Mouse (Mus musculus) v-Abl transformed pro-B cells (cell line): Measurements from ENCODE around the gene Aagab.

Experiments
- in situ Hi-C, 2 experiments: fragments of 400-800 bp; cut with MboI; formaldehyde crosslinking; loops; one replicate each; pipeline ENCODE4 v1.15.1; 2025; ENCODE audit not compliant: unreplicated experiment in 2 of 2

The Aagab gene

GRCm38 (mm10) chr9:63666612-63667372, 64.3 kb downstream of the Aagab start:
- in situ Hi-C loops: no loop called here

- in situ Hi-C loops: no loop called here
Observed at GRCm38 (mm10) chr9:63667373-63667724, 64.9 kb downstream of the Aagab start.

- in situ Hi-C loops: no loop called here
Observed at GRCm38 (mm10) chr9:63668621-63669020, 66.2 kb downstream of the Aagab start.

- in situ Hi-C loops: no loop called here
Observed at GRCm38 (mm10) chr9:63669816-63670215, 67.4 kb downstream of the Aagab start.

GRCm38 (mm10) chr9:63672797-63673493, 70.5 kb downstream of the Aagab start:
- in situ Hi-C loops: no loop called here

GRCm38 (mm10) chr9:63673494-63673805, 71.0 kb downstream of the Aagab start:
- in situ Hi-C loops: no loop called here

- in situ Hi-C loops: no loop called here
Observed at GRCm38 (mm10) chr9:63674613-63675012, 72.2 kb downstream of the Aagab start.

GRCm38 (mm10) chr9:63677621-63678020, 75.2 kb downstream of the Aagab start:
- in situ Hi-C loops: no loop called here

GRCm38 (mm10) chr9:63678076-63678475, 75.6 kb downstream of the Aagab start:
- in situ Hi-C loops: no loop called here

- in situ Hi-C loops: no loop called here
Observed at GRCm38 (mm10) chr9:63682301-63682700, 79.8 kb downstream of the Aagab start.

GRCm38 (mm10) chr9:63682943-63683342, 80.5 kb downstream of the Aagab start:
- in situ Hi-C loops: no loop called here

GRCm38 (mm10) chr9:63684277-63684676, 81.8 kb downstream of the Aagab start:
- in situ Hi-C loops: no loop called here

- in situ Hi-C loops: no loop called here
Observed at GRCm38 (mm10) chr9:63685352-63685751, 82.9 kb downstream of the Aagab start.

- in situ Hi-C loops: no loop called here
Observed at GRCm38 (mm10) chr9:63687413-63688015, 85.1 kb downstream of the Aagab start.

GRCm38 (mm10) chr9:63690511-63690910, 88.1 kb downstream of the Aagab start:
- in situ Hi-C loops: loop anchor here in 1 of 2 experiments (5.0 kb wide), 1 partner anchor 38 kb away; no protein-coding TSS in a partner anchor

- in situ Hi-C loops: loop anchor here in 1 of 2 experiments (5.0 kb wide), 1 partner anchor 40 kb away; no protein-coding TSS in a partner anchor
Observed at GRCm38 (mm10) chr9:63691960-63692359, 89.5 kb downstream of the Aagab start.
